Mouse (Mus musculus) embryonic facial prominence, embryonic 12.5 days (tissue): ENCODE results near the gene Trp53. TPM values are rescaled to one million over a fixed set of nuclear protein-coding genes. Genes with fewer than 3 reads are reported as not detected.
A peak's percentile ranks its signal among the peaks of the same experiment; 100 is the strongest.
"Not testable (repeated sequence)": the region's sequence is repeated elsewhere in the genome, so short reads cannot be mapped to it uniquely, and the experiment has no call there.

Experiments
- ATAC-seq: fragments of 200-750 bp; cut with Nextera tagmentation; 2 replicates; pipeline ENCODE4 v1.8.0; 2017; ENCODE audit not compliant: insufficient number of reproducible peaks, insufficient read depth, low FRiP score, low TSS enrichment
- H3K27ac ChIP-seq: fragments of 300-500 bp; sonication (generic); 2 replicates; pipeline ENCODE4 v1.5.1; 2016; ENCODE audit warnings: mild to moderate bottlenecking
- H3K27me3 ChIP-seq: fragments of 300-500 bp; sonication (generic); 2 replicates; pipeline ENCODE4 v1.6.1; 2016; ENCODE audit warnings: mild to moderate bottlenecking, moderate library complexity
- H3K36me3 ChIP-seq: fragments of 300-500 bp; sonication (generic); 2 replicates; pipeline ENCODE4 v1.6.1; 2016; ENCODE audit warnings: mild to moderate bottlenecking
- H3K4me1 ChIP-seq: fragments of 300-500 bp; sonication (generic); 2 replicates; pipeline ENCODE4 v1.6.1; 2016
- H3K4me2 ChIP-seq: fragments of 300-500 bp; sonication (generic); replicated peaks from 2 replicates; pipeline ENCODE4 v1.6.1; 2016; ENCODE audit warnings: mild to moderate bottlenecking, moderate library complexity
- H3K4me3 ChIP-seq: fragments of 300-500 bp; sonication (generic); 2 replicates; pipeline ENCODE4 v1.5.1; 2016; ENCODE audit warnings: mild to moderate bottlenecking
- H3K9ac ChIP-seq: fragments of 300-500 bp; sonication (generic); 2 replicates; pipeline ENCODE4 v1.6.1; 2016; ENCODE audit warnings: mild to moderate bottlenecking, moderate library complexity
- H3K9me3 ChIP-seq: fragments of 300-500 bp; sonication (generic); 2 replicates; pipeline ENCODE4 v1.6.1; 2016; ENCODE audit warnings: mild to moderate bottlenecking, moderate library complexity
- WGBS: fragments of 180-500 bp; shearing (Covaris S2); methylation state at CpG from one replicate; pipeline ENCODE4 v1.1.7; 2016; 5-methylcytosine and 5-hydroxymethylcytosine counted together
- polyA plus RNA-seq: library from polyadenylated mRNA; unstranded; fragments of >200 nt; fragmentation: Nextera tagmentation; extraction: Ambion mirVana; gene quantifications from 2 replicates; pipeline ENCODE4 v1.2.1, GENCODE M21; 2016

Trp53 gene
- polyA plus RNA-seq, 1 experiment from 2014 or later = 161 TPM

GRCm38 (mm10) chr11:69604347-69604746, 24.2 kb downstream of the Trp53 start:
- peak overlapping the region; percentile 58 for H3K4me3 ChIP-seq
- H3K4me2 ChIP-seq = peak overlapping the region; percentile 100
- no peak overlapping the region for H3K27ac ChIP-seq
- no peaks in the 10 kb centered on the region for H3K36me3 ChIP-seq
- no peak for ATAC-seq
- H3K9ac ChIP-seq = peak overlapping the region; percentile 68
- 46% methylated on average over 3 of the region's 3 CpGs for WGBS
- no peaks in the 10 kb centered on the region for H3K9me3 ChIP-seq
- peaks cover 15% of the 10 kb centered on the region for H3K27me3 ChIP-seq
- H3K4me1 ChIP-seq = peaks cover 37% of the 10 kb centered on the region

GRCm38 (mm10) chr11:69604795-69605664, 24.9 kb downstream of the Trp53 start:
- Histone ChIP-seq H3K9me3 (no peaks in the 10 kb centered on the region), H3K4me1 (peaks cover 31% of the 10 kb centered on the region), H3K27ac (0 out of 2 replicates have a peak overlapping the region, but pooled peaks have one; percentile 6), H3K4me2 (peak overlapping the region; percentile 100), H3K4me3 (peak overlapping the region; percentile 58), H3K9ac (peak overlapping the region; percentile 68), H3K36me3 (no peaks in the 10 kb centered on the region), H3K27me3 (peaks cover 15% of the 10 kb centered on the region)
- 1% methylated on average over 67 of the region's 73 CpGs for WGBS
- ATAC-seq = peak; percentile 11; the same call in 1 of the 2 replicates

- H3K9ac ChIP-seq = peak within 1 kb of the TSS; percentile 68
- 1% methylated on average over 32 of the region's 32 CpGs for WGBS
- no peaks in the 10 kb centered on the region for H3K36me3 ChIP-seq
- H3K9me3 ChIP-seq = no peaks in the 10 kb centered on the region
- peak within 1 kb of the TSS; percentile 51 for H3K27ac ChIP-seq
- peaks cover 15% of the 10 kb centered on the region for H3K27me3 ChIP-seq
- peak; percentile 83 for ATAC-seq
- H3K4me2 ChIP-seq = peak within 1 kb of the TSS; percentile 100
- H3K4me1 ChIP-seq = peaks cover 22% of the 10 kb centered on the region
- peak within 1 kb of the TSS; percentile 58 for H3K4me3 ChIP-seq
Observed at GRCm38 (mm10) chr11:69605726-69606490, 25.7 kb downstream of the Trp53 start, which contains the start of gene Atp1b2. Gene Atp1b2, minus strand, starts transcription at chr11:69605942.

GRCm38 (mm10) chr11:69606491-69606795, 26.3 kb downstream of the Trp53 start:
- peak overlapping the region; percentile 51 for H3K27ac ChIP-seq
- peak overlapping the region; percentile 58 for H3K4me3 ChIP-seq
- WGBS = 54% methylated on average over 2 of the region's 2 CpGs
- H3K36me3 ChIP-seq = no peaks in the 10 kb centered on the region
- H3K9ac ChIP-seq = no peak overlapping the region
- peaks cover 15% of the 10 kb centered on the region for H3K27me3 ChIP-seq
- peaks cover 18% of the 10 kb centered on the region for H3K4me1 ChIP-seq
- no peaks in the 10 kb centered on the region for H3K9me3 ChIP-seq
- peak overlapping the region; percentile 100 for H3K4me2 ChIP-seq
- no peak for ATAC-seq

- no peak for ATAC-seq
- no peak overlapping the region for H3K27ac ChIP-seq
- H3K27me3 ChIP-seq = peaks cover 15% of the 10 kb centered on the region
- 0 out of 2 replicates have a peak overlapping the region, but pooled peaks have one; percentile 58 for H3K4me3 ChIP-seq
- H3K9ac ChIP-seq = no peak overlapping the region
- no peak overlapping the region for H3K4me2 ChIP-seq
- 91% methylated on average over 2 of the region's 2 CpGs for WGBS
- no peaks in the 10 kb centered on the region for H3K36me3 ChIP-seq
- H3K4me1 ChIP-seq = peaks cover 18% of the 10 kb centered on the region
- no peaks in the 10 kb centered on the region for H3K9me3 ChIP-seq
Observed at GRCm38 (mm10) chr11:69606832-69607231, 26.7 kb downstream of the Trp53 start.

- Histone ChIP-seq H3K4me3 (no peak overlapping the region), H3K9ac (no peak overlapping the region), H3K27me3 (peaks cover 15% of the 10 kb centered on the region), H3K9me3 (no peaks in the 10 kb centered on the region), H3K4me2 (no peak overlapping the region), H3K36me3 (no peaks in the 10 kb centered on the region), H3K27ac (no peak overlapping the region), H3K4me1 (peaks cover 20% of the 10 kb centered on the region)
- no peak for ATAC-seq
- whole genome bisulfite sequencing = 88% methylated on average over 3 of the region's 3 CpGs
Observed at GRCm38 (mm10) chr11:69608525-69608924, 28.4 kb downstream of the Trp53 start.

- no peaks in the 10 kb centered on the region for H3K36me3 ChIP-seq
- H3K4me2 ChIP-seq = no peak overlapping the region
- no peak overlapping the region for H3K9ac ChIP-seq
- H3K4me3 ChIP-seq = no peak overlapping the region
- no peaks in the 10 kb centered on the region for H3K9me3 ChIP-seq
- H3K4me1 ChIP-seq = peaks cover 22% of the 10 kb centered on the region
- peaks cover 11% of the 10 kb centered on the region for H3K27me3 ChIP-seq
- no peak for ATAC-seq
- WGBS = 61% methylated on average over 7 of the region's 7 CpGs
- no peak overlapping the region for H3K27ac ChIP-seq
Observed at GRCm38 (mm10) chr11:69609416-69609815, 29.3 kb downstream of the Trp53 start.

- H3K4me3 ChIP-seq = no peak overlapping the region
- H3K27ac ChIP-seq = no peak overlapping the region
- no peak overlapping the region for H3K4me2 ChIP-seq
- peaks cover 9% of the 10 kb centered on the region for H3K4me1 ChIP-seq
- no peaks in the 10 kb centered on the region for H3K36me3 ChIP-seq
- 62% methylated on average over 4 of the region's 4 CpGs for WGBS
- H3K9me3 ChIP-seq = no peaks in the 10 kb centered on the region
- H3K9ac ChIP-seq = no peak overlapping the region
- H3K27me3 ChIP-seq = 0 out of 2 replicates have a peak, but pooled peaks cover 6% of the 10 kb centered on the region
- ATAC-seq = no peak
Observed at GRCm38 (mm10) chr11:69610899-69611298, 30.7 kb downstream of the Trp53 start.

GRCm38 (mm10) chr11:69613553-69614256, 33.5 kb downstream of the Trp53 start:
- no peaks in the 10 kb centered on the region for H3K9me3 ChIP-seq
- H3K4me2 ChIP-seq = peak overlapping the region; percentile 34
- no peaks in the 10 kb centered on the region for H3K36me3 ChIP-seq
- no peak overlapping the region for H3K4me3 ChIP-seq
- WGBS = 9% methylated on average over 19 of the region's 19 CpGs
- no peak overlapping the region for H3K27ac ChIP-seq
- peaks cover 5% of the 10 kb centered on the region; the same call in 1 of the 2 replicates for H3K4me1 ChIP-seq
- ATAC-seq = no peak
- peak overlapping the region; percentile 10; the same call in 1 of the 2 replicates for H3K9ac ChIP-seq
- H3K27me3 ChIP-seq = peaks cover 6% of the 10 kb centered on the region; the same call in 1 of the 2 replicates

- not testable (repeated sequence) for H3K36me3 ChIP-seq, ATAC-seq, H3K9ac ChIP-seq, H3K4me3 ChIP-seq, H3K27me3 ChIP-seq, H3K9me3 ChIP-seq, H3K27ac ChIP-seq, H3K4me1 ChIP-seq
- H3K4me2 ChIP-seq = peak overlapping the region; percentile 34; the same call in 1 of the 2 replicates
- WGBS = 52% methylated on average over 11 of the region's 11 CpGs
Observed at GRCm38 (mm10) chr11:69614257-69614588, 34.1 kb downstream of the Trp53 start.

GRCm38 (mm10) chr11:69616781-69617180, 36.6 kb downstream of the Trp53 start:
- no peaks in the 10 kb centered on the region for H3K9me3 ChIP-seq
- no peak overlapping the region for H3K4me3 ChIP-seq
- H3K36me3 ChIP-seq = no peaks in the 10 kb centered on the region
- H3K4me2 ChIP-seq = no peak overlapping the region
- H3K27me3 ChIP-seq = peaks cover 6% of the 10 kb centered on the region; the same call in 1 of the 2 replicates
- no peak for ATAC-seq
- H3K27ac ChIP-seq = no peak overlapping the region
- H3K4me1 ChIP-seq = peaks cover 8% of the 10 kb centered on the region; the same call in 1 of the 2 replicates
- H3K9ac ChIP-seq = 0 out of 2 replicates have a peak overlapping the region, but pooled peaks have one; percentile 19
- WGBS = 47% methylated on average over 10 of the region's 10 CpGs
